Mouse (Mus musculus) brain, embryonic 14.5 days (tissue): ENCODE results near the gene Olfr1218. TPM values are rescaled to one million over a fixed set of nuclear protein-coding genes. Genes with fewer than 3 reads are reported as not detected.
"Not testable (repeated sequence)": the region's sequence is repeated elsewhere in the genome, so short reads cannot be mapped to it uniquely, and the experiment has no call there.

ENCODE experiments used
- DNase-seq: peaks from one replicate; pipeline ENCODE4 v3.0.0-alpha.2; 2011; ENCODE audit warnings: low read depth
- CTCF ChIP-seq: fragments of 200-500 bp; IDR thresholded peaks from 2 replicates; pipeline ENCODE4 v1.5.1; 2012; ENCODE audit warnings: inconsistent platforms, mild to moderate bottlenecking, moderate library complexity, borderline replicate concordance; ENCODE audit not compliant: insufficient read depth, insufficient read length; ENCODE audit errors: extremely low read depth
- POLR2A ChIP-seq: fragments of 200-500 bp; IDR thresholded peaks from 2 replicates; pipeline ENCODE4 v1.6.1; 2012; ENCODE audit warnings: mild to moderate bottlenecking, inconsistent platforms, borderline replicate concordance; ENCODE audit not compliant: poor library complexity, insufficient read depth, insufficient read length, severe bottlenecking; ENCODE audit errors: extremely low read depth
- polyA plus RNA-seq: library from polyadenylated mRNA; depleted of rRNA; stranded (reverse); fragments of >200 nt; gene quantifications from 2 replicates; pipeline ENCODE4 v1.2.3, GENCODE M21; 2012; rRNA removed

Gene Olfr1218
- not detected in 2 replicates for polyA plus RNA-seq

DNA sequence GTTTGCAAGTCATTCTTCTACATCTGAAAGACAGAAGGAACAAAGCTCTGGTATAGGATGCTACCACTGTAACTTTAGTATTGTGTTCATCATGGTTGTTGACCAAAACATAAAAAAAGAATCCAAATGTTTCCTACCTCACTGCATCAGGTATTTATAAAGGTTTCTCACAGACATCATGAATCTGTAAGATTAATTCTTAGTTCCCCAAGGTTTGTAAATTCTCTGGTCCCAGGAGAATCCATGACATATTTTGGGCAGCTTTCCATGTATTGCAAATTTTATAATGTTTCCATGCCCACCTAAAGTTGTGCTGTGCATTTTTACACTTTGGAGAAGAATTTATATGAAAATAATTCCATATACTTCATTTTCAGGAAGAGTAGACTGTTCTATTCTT lies at the start of gene Olfr1218:
TSS of gene Olfr1218 (minus strand) at position 101 of the 400 bp plus-strand sequence.
- no peak for DNase-seq
- no peak for TF ChIP-seq CTCF
- TF ChIP-seq POLR2A = no peak

DNA sequence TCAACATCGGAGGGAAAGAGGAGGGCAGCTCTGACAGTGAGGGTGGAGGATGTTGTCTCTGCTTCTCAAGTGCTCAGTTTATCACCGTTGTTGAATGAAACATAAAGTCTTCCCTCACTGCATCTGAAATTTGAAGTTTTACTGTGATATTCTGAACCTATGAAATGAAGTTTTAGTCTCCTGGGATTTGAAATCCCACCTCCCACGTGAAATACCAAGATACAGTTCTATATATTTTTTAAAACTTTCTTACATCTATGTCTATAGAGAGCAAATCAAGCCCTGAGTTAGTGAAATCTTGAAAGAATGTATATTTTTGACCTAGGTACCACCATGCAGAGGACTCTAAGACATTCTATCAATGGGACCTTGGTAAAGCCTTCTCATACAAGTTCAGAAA lies 45.7 kb upstream of the Olfr1218 start, which contains the start of gene Olfr1220:
TSS of gene Olfr1220 (minus strand) at position 101 of the 400 bp plus-strand sequence.
- no peak for DNase-seq

DNA sequence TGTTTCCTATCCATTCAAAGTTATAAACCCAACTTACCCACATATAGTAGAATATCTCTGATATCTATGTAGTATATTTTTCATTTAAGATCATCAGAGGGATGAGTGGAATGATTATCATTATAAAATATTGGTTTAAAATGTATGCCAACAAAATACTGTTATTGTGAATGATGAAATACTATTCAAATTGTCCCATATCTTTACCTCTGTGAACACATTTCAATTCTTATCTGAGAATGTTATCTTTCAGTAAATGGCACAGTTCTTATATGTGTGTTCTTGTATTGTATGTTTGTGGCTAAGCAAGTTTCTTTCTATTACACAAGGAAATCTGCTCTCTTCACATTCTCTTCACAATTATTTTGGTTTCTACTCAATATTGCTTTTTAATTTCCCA lies 44.7 kb upstream of the Olfr1218 start:
- TF ChIP-seq CTCF (no peak), POLR2A (no peak)
- no peak for DNase-seq

More for the DNA sequence above, 45.7 kb upstream of the Olfr1218 start, which contains the start of gene Olfr1220:
- no peak for TF ChIP-seq CTCF
- no peak for TF ChIP-seq POLR2A

DNA sequence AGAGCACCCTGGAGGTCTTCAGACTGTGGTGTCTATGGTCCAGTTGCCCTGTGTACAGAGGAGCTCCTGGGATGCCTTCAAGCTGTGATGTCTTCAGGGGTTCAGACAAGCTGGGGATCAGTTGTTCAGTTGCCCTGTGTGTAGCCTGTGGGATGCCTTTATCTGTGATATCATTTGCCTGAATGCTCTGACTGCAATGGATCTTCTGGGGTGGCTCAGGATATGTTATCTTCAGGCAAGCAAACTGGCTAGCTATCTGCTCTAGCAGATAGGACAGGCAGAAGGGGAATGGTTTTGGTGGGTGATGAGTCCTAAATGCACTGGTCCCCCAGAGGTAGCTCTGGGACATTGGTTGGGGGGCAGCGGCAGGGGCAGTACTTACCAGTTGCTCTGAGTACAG lies 32.9 kb upstream of the Olfr1218 start:
- TF ChIP-seq CTCF = no peak
- no peak for TF ChIP-seq POLR2A
- no peak for DNase-seq

DNA sequence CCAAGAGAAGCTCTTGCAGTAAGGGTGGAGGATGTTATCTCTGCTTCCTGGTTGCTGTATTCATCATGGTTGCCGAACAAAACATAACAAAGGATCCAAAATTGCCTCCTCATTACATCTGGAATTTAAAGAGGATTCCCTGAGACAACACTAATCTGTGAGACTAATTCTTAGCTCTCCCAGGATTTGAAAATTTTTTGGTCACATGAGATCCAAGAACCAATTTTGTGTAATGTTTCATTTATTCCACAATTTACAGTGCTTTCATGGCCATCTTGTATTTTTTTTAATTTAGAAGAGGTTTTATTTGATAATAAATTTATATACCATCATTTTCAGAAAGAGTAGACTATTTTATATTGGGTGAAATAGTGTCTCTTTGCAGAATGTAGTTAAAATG lies 22.4 kb upstream of the Olfr1218 start, which contains the start of gene Olfr1219:
TSS of gene Olfr1219 (minus strand) at position 101 of the 400 bp plus-strand sequence.
- no peak for TF ChIP-seq POLR2A
- no peak for TF ChIP-seq CTCF

DNA sequence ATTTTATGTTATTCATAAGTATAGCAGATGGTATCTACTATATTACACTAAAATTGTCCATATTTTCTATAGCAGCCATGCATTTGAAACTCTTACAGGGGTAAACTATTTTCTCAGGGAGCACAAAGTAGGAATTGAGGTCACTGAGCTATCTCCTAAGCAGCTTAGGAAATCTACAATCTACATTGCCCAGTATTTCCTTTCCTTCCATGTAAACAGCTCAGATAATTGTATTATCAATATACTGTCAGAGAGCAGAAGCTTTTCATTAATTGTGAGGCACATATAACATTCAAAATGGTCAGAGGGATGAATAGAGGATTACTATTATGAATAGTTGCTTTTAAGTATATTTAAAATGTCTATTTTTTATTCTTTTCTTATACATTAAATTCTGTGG lies 20.5 kb upstream of the Olfr1218 start:
- no peak for DNase-seq
- TF ChIP-seq CTCF (no peak), POLR2A (no peak)

More for the DNA sequence above, 22.4 kb upstream of the Olfr1218 start, which contains the start of gene Olfr1219:
- DNase-seq = no peak

DNA sequence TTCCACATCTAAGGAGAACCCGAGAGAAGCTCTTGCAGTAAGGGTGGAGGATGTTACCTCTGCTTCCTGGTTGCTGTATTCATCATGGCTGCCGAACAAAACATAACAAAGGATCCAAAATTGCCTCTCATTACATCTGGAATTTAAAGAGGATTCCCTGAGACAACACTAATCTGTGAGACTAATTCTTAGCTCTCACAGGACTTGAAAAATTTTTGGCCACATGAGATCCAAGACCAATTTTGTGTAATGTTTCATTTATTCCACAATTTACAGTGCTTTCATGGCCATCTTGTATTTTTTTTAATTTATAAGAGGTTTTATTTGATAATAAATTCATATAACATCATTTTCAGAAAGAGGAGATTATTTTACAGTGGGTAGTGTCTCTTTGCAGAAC lies 29.0 kb downstream of the Olfr1218 start, which contains the start of gene Olfr1217:
TSS of gene Olfr1217 (minus strand) at position 101 of the 400 bp plus-strand sequence.
- TF ChIP-seq CTCF = no peak
- no peak for TF ChIP-seq POLR2A
- no peak for DNase-seq

DNA sequence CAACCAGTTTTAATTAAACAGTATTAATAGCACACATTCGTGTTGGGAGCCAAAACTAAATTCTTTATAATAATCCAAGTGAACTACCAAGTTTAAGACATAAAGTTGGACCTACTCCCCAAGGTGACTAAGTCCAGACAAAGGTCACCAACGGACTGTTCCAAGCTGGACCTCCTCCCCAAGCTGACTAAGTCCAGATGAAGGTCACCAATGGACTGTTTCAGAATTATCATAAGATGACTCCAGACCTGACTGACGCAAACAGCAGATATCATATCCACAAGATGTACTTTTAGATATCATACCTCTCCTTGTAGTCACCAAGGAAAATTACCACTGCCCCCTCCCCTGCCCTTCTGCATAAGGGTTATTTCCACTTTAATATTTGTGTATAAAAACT lies 39.6 kb downstream of the Olfr1218 start:
- not testable (repeated sequence) for DNase-seq

DNA sequence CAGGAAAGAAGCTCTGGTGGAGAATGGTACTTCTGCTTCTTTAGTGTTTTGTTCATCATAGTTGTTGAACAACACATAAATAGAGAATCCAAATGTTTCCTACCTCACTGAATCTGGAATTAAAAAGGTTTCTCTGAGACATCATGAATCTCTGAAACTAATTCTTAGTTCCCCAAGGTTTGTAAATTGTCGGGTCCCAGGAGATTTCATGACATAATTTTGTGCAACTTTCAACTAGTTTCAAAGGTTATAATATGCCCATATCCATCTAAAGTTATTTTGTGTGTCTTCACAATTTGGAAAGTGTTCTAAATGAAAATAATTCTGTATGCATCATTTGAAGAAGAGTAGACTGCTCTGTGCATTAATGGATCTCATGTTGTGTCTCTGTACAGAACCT lies 42.7 kb downstream of the Olfr1218 start, which contains the start of gene Olfr1216:
TSS of gene Olfr1216 (minus strand) at position 101 of the 400 bp plus-strand sequence.
- DNase-seq = no peak
- no peak for TF ChIP-seq CTCF
- no peak for TF ChIP-seq POLR2A

DNA sequence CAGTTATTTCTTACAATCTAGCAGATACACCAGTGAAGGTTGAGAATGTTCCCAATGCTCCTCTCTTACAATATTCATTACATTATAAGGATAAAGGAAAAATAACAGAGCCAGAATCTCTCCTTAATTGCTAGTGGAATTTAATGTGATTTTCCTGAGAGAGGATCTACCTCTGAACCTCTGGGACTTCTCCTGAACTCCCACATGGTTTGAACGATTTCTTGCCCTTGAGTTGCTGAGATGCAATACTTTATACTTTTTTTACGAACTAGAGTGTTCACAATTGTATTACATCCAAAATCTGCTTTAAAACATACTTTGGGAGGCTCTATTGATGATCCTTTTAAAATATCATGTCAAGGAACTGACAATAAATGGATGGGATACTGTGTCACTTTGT lies 54.1 kb downstream of the Olfr1218 start, which contains the start of gene Olfr1215:
TSS of gene Olfr1215 (minus strand) at position 101 of the 400 bp plus-strand sequence.
- DNase-seq = no peak
- TF ChIP-seq POLR2A (no peak), CTCF (no peak)

Other genes with a start within 250 kb of the Olfr1218 start
- not detected in 2 replicates for gene Olfr1202, start 246.7 kb downstream of the Olfr1218 start, polyA plus RNA-seq
- gene Olfr1205, start 231.4 kb downstream of the Olfr1218 start, polyA plus RNA-seq = not detected in 2 replicates
- not detected in 2 replicates for gene Olfr1204, start 211.9 kb downstream of the Olfr1218 start, polyA plus RNA-seq
- gene Olfr1206, start 198.0 kb downstream of the Olfr1218 start, polyA plus RNA-seq = not detected in 2 replicates
- not detected in 2 replicates for gene Olfr1208, start 158.9 kb downstream of the Olfr1218 start, polyA plus RNA-seq
- gene Olfr1209, start 146.0 kb downstream of the Olfr1218 start, polyA plus RNA-seq = not detected in 2 replicates
- not detected in 2 replicates for gene Olfr1211, start 123.1 kb downstream of the Olfr1218 start, polyA plus RNA-seq
- gene Olfr1212, start 107.2 kb downstream of the Olfr1218 start, polyA plus RNA-seq = not detected in 2 replicates
- not detected in 2 replicates for gene Gm13762, start 80.9 kb downstream of the Olfr1218 start, polyA plus RNA-seq
- not detected in 2 replicates for gene Olfr1214, start 68.5 kb downstream of the Olfr1218 start, polyA plus RNA-seq
- not detected in 2 replicates for gene Olfr1215, start 54.2 kb downstream of the Olfr1218 start, polyA plus RNA-seq
- not detected in 2 replicates for gene Olfr1216, start 42.8 kb downstream of the Olfr1218 start, polyA plus RNA-seq
- gene Olfr1217, start 29.1 kb downstream of the Olfr1218 start, polyA plus RNA-seq = not detected in 2 replicates
- gene Olfr1219, start 22.3 kb upstream of the Olfr1218 start, polyA plus RNA-seq = not detected in 2 replicates
- not detected in 2 replicates for gene Olfr1220, start 45.6 kb upstream of the Olfr1218 start, polyA plus RNA-seq
- gene Olfr1221, start 56.1 kb upstream of the Olfr1218 start, polyA plus RNA-seq = not detected in 2 replicates
- gene Olfr1222, start 71.9 kb upstream of the Olfr1218 start, polyA plus RNA-seq = not detected in 2 replicates
- not detected in 2 replicates for gene Olfr1223, start 90.4 kb upstream of the Olfr1218 start, polyA plus RNA-seq
- not detected in 2 replicates for gene Olfr1224-ps1, start 102.9 kb upstream of the Olfr1218 start, polyA plus RNA-seq
- not detected in 2 replicates for gene Olfr1225, start 113.5 kb upstream of the Olfr1218 start, polyA plus RNA-seq
- not detected in 2 replicates for gene Olfr1226, start 138.9 kb upstream of the Olfr1218 start, polyA plus RNA-seq
- gene Olfr1228, start 192.9 kb upstream of the Olfr1218 start, polyA plus RNA-seq = not detected in 2 replicates
- not detected in 2 replicates for gene Olfr1229, start 226.8 kb upstream of the Olfr1218 start, polyA plus RNA-seq
- gene Olfr1230, start 236.1 kb upstream of the Olfr1218 start, polyA plus RNA-seq = not detected in 2 replicates
- not detected in 2 replicates for gene Olfr1231, start 245.9 kb upstream of the Olfr1218 start, polyA plus RNA-seq